Mouse (Mus musculus): ENCODE results near the gene Zbtb24. TPM values are rescaled to one million over a fixed set of nuclear protein-coding genes. Genes with fewer than 3 reads are reported as not detected.
"Not testable (repeated sequence)": the region's sequence is repeated elsewhere in the genome, so short reads cannot be mapped to it uniquely, and the experiment has no call there.

Gene Zbtb24
- polyA plus RNA-seq, 1 experiment from 2014 or later, result 20.1 TPM

DNA sequence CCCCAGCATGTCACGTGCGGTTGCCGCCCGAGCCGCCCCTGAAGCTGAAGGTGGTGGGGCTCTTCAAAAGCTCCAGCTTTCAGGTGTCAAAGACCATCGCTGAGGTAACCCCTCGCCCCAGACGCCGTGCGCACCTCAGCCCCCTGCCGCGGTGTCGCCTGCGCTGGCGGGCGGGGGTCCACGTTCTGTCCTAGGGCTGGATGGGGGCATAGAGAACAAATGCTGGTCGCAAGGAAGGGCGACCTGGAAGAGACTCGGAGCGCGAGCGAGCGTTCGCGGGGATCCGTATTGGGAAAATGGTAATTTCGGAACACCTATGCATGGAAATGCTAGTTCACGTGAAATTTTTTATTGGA, 40.3 kb downstream of the Zbtb24 start:
- WGBS, result under 1% methylated on average over 29 of the region's 29 CpGs
- peak overlapping the region; percentile 38; the same call in 1 of the 2 replicates for H3K9ac ChIP-seq (ENCODE audit: low read depth, low read length)
- DNase-seq (ENCODE audit: low spot score), result no peak
- H3K4me2 ChIP-seq (replicated peaks; ENCODE audit: low read depth, low read length), result peak overlapping the region; percentile 68
- no peaks in the 10 kb centered on the region for H3K36me3 ChIP-seq (ENCODE audit: control insufficient read depth, insufficient read depth, low read length)
- no peaks in the 10 kb centered on the region for H3K9me3 ChIP-seq (ENCODE audit: control insufficient read depth, low read length)
- H3K27me3 ChIP-seq (ENCODE audit: control insufficient read depth, insufficient read depth, low read length), result no peaks in the 10 kb centered on the region
- ATAC-seq (ENCODE audit: low FRiP score), result peak; percentile 68
- H3K27ac ChIP-seq (ENCODE audit: low read depth, low read length), result no peak overlapping the region
- H3K4me1 ChIP-seq (replicated peaks; ENCODE audit: control insufficient read depth, insufficient read depth, low read length), result 0 out of 2 replicates have a peak, but pooled peaks cover 2% of the 10 kb centered on the region
- peak overlapping the region; percentile 56 for H3K4me3 ChIP-seq (ENCODE audit: low read depth, low read length)

DNA sequence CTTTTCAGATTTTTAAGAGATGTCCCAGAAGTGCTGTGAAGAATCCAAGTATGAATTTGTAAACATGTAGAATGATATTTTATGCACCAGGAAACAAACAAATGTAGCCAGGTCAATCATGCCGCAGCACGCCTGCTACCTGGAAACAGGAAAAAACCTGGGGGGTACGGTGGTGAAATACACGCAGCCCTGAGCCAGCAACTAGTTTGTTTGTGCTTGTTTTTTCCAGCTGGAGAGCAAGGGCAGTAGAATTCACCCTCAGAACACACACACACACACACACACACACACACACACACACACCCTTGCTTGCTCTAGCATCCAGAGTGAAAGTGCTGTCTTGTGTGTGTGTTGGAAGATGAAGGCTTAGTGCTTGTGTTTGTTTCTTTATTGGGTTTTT, 40.9 kb downstream of the Zbtb24 start:
- H3K4me3 ChIP-seq (ENCODE audit: low read depth, low read length), result no peak overlapping the region
- WGBS, result 59% methylated on average over 4 of the region's 4 CpGs
- 0 out of 2 replicates have a peak, but pooled peaks cover 2% of the 10 kb centered on the region for H3K4me1 ChIP-seq (replicated peaks; ENCODE audit: control insufficient read depth, insufficient read depth, low read length)
- no peak for DNase-seq (ENCODE audit: low spot score)
- no peak overlapping the region for H3K4me2 ChIP-seq (replicated peaks; ENCODE audit: low read depth, low read length)
- no peak for ATAC-seq (ENCODE audit: low FRiP score)
- no peaks in the 10 kb centered on the region for H3K36me3 ChIP-seq (ENCODE audit: control insufficient read depth, insufficient read depth, low read length)
- no peak overlapping the region for H3K9ac ChIP-seq (ENCODE audit: low read depth, low read length)
- H3K9me3 ChIP-seq (ENCODE audit: control insufficient read depth, low read length), result no peaks in the 10 kb centered on the region
- no peaks in the 10 kb centered on the region for H3K27me3 ChIP-seq (ENCODE audit: control insufficient read depth, insufficient read depth, low read length)
- H3K27ac ChIP-seq (ENCODE audit: low read depth, low read length), result no peak overlapping the region

DNA sequence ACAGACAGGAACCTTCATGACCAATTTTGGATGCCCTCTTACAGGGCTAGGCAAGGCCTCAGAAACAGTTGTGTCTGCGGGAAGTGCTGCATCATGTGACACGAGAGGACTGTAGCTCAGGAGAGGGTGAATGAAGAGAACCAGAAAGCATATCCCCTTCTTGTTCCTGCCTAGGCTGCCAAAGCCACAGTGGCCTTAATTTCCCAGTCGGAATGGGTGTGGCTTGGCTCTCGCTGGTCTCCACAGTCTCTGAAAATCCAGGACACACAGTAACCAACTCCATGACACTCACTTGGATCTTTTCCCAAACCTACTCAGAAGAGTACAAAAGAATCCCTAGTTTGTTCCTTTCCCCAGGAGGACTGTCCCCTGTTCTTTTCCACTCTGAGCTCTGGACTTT, 50.8 kb downstream of the Zbtb24 start:
- Histone ChIP-seq H3K4me3 (ENCODE audit: low read depth, low read length) (no peak overlapping the region), H3K9ac (ENCODE audit: low read depth, low read length) (no peak overlapping the region), H3K36me3 (ENCODE audit: control insufficient read depth, insufficient read depth, low read length) (no peaks in the 10 kb centered on the region), H3K4me1 (replicated peaks; ENCODE audit: control insufficient read depth, insufficient read depth, low read length) (no peaks in the 10 kb centered on the region), H3K27ac (ENCODE audit: low read depth, low read length) (no peak overlapping the region), H3K9me3 (ENCODE audit: control insufficient read depth, low read length) (no peaks in the 10 kb centered on the region), H3K4me2 (replicated peaks; ENCODE audit: low read depth, low read length) (no peak overlapping the region), H3K27me3 (ENCODE audit: control insufficient read depth, insufficient read depth, low read length) (no peaks in the 10 kb centered on the region)
- ATAC-seq (ENCODE audit: low FRiP score) (no peak), DNase-seq (ENCODE audit: low spot score) (no peak)
- 72% methylated on average over 4 of the region's 4 CpGs for WGBS

DNA sequence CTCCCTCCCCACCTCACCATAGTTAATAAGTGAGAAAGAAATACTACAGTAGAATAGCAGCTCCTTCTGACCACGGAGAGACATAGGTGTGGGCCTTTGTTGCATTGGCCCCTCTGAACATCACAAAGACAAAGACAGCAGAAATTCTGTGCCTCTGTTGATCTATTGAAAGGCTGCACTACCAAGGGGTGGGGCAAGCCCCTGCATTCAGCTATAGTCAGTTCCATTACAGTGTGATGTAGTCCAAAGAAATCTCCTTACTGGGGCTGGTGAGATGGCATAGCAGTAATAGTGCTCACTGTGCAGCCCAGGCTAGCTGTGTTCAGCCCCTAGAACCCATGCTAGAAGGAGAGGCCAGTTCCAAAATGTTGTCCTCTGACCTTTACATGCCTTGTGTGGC, 54.8 kb downstream of the Zbtb24 start:
- Histone ChIP-seq H3K9me3 (ENCODE audit: control insufficient read depth, low read length) (no peaks in the 10 kb centered on the region), H3K27ac (ENCODE audit: low read depth, low read length) (no peak overlapping the region), H3K4me2 (replicated peaks; ENCODE audit: low read depth, low read length) (no peak overlapping the region), H3K4me1 (replicated peaks; ENCODE audit: control insufficient read depth, insufficient read depth, low read length) (no peaks in the 10 kb centered on the region), H3K4me3 (ENCODE audit: low read depth, low read length) (no peak overlapping the region), H3K9ac (ENCODE audit: low read depth, low read length) (no peak overlapping the region), H3K36me3 (ENCODE audit: control insufficient read depth, insufficient read depth, low read length) (no peaks in the 10 kb centered on the region), H3K27me3 (ENCODE audit: control insufficient read depth, insufficient read depth, low read length) (no peaks in the 10 kb centered on the region)
- DNase-seq (ENCODE audit: low spot score) (no peak), ATAC-seq (ENCODE audit: low FRiP score) (peak; percentile 17; the same call in 1 of the 2 replicates)
- 100% methylated on average over 1 of the region's 1 CpGs for WGBS

DNA sequence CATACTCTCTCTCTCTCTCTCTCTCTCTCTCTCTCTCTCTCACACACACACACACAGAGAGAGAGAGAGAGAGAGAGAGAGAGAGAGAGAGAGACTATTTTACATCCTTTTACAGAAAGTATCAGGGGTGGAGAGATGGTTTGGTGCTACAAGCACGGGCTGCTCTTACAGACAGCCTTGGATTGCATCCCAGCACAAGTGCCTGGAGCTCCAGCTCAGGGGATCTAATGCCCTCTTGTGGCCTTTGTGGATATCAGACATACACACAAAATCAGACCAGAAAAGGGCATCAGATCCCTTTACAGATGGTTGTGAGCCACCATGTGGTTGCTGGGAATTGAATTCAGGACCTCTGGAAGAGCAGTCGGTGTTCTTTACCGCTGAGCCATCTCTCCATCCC, 55.3 kb downstream of the Zbtb24 start:
- WGBS, result 6% methylated on average over 3 of the region's 3 CpGs
- H3K4me3 ChIP-seq (ENCODE audit: low read depth, low read length); H3K27me3 ChIP-seq (ENCODE audit: control insufficient read depth, insufficient read depth, low read length); H3K4me2 ChIP-seq (replicated peaks; ENCODE audit: low read depth, low read length); H3K9me3 ChIP-seq (ENCODE audit: control insufficient read depth, low read length); H3K9ac ChIP-seq (ENCODE audit: low read depth, low read length); H3K36me3 ChIP-seq (ENCODE audit: control insufficient read depth, insufficient read depth, low read length); H3K27ac ChIP-seq (ENCODE audit: low read depth, low read length); H3K4me1 ChIP-seq (replicated peaks; ENCODE audit: control insufficient read depth, insufficient read depth, low read length): not testable (repeated sequence)
- ATAC-seq (ENCODE audit: low FRiP score) (0 out of 2 replicates have a peak, but pooled peaks have one; percentile 40), DNase-seq (ENCODE audit: low spot score) (peak; percentile 79)

DNA sequence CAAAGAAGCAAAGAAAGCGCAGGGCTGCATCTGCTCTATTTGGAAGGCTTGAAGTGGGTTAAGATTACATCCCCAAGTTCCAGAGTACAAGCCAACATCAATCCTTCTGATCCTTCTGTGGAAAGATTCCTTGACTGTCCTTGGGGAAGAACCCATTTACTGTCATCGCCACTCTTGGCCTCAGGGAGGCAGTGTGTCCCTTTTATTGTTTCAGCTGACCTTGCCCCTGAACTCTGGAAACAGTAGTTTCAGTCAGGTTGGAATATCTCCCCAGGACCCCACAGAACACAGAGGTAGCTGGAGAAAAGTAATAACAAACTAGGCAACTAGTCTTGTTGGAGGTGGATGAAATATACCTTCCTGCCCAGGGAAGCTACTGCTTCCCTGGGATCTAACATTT, 59.0 kb downstream of the Zbtb24 start:
- Histone ChIP-seq H3K4me3 (ENCODE audit: low read depth, low read length) (no peak overlapping the region), H3K36me3 (ENCODE audit: control insufficient read depth, insufficient read depth, low read length) (no peaks in the 10 kb centered on the region), H3K9ac (ENCODE audit: low read depth, low read length) (no peak overlapping the region), H3K4me2 (replicated peaks; ENCODE audit: low read depth, low read length) (no peak overlapping the region), H3K9me3 (ENCODE audit: control insufficient read depth, low read length) (no peaks in the 10 kb centered on the region), H3K27ac (ENCODE audit: low read depth, low read length) (no peak overlapping the region), H3K4me1 (replicated peaks; ENCODE audit: control insufficient read depth, insufficient read depth, low read length) (no peaks in the 10 kb centered on the region), H3K27me3 (ENCODE audit: control insufficient read depth, insufficient read depth, low read length) (no peaks in the 10 kb centered on the region)
- WGBS, result 40% methylated on average over 2 of the region's 2 CpGs
- no peak for ATAC-seq (ENCODE audit: low FRiP score)
- peak; percentile 33 for DNase-seq (ENCODE audit: low spot score)

DNA sequence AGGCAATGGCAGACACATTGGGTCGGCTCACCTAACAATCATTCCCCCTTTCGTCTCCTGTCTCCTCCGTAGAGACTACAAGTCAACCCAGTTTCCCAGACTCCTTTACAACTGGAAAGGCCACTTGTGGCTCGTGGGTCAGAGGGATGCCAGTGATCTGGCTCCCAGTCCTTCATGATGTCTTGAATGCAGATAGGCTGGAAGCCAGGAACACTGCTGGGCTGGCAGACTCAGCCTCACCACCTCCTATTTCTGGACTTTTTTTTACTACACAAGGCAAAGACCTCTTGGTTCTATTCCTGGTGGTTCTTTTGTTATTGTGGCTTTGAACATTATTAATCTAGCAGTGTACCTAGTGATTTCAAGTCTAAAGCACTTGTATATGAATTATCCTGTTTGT, 64.1 kb downstream of the Zbtb24 start:
- H3K4me2 ChIP-seq (replicated peaks; ENCODE audit: low read depth, low read length), result no peak overlapping the region
- DNase-seq (ENCODE audit: low spot score) (no peak), ATAC-seq (ENCODE audit: low FRiP score) (no peak)
- H3K27me3 ChIP-seq (ENCODE audit: control insufficient read depth, insufficient read depth, low read length), result no peaks in the 10 kb centered on the region
- no peaks in the 10 kb centered on the region for H3K9me3 ChIP-seq (ENCODE audit: control insufficient read depth, low read length)
- H3K4me1 ChIP-seq (replicated peaks; ENCODE audit: control insufficient read depth, insufficient read depth, low read length), result no peaks in the 10 kb centered on the region
- H3K27ac ChIP-seq (ENCODE audit: low read depth, low read length), result no peak overlapping the region
- WGBS, result 75% methylated on average over 4 of the region's 4 CpGs
- H3K9ac ChIP-seq (ENCODE audit: low read depth, low read length), result no peak overlapping the region
- no peaks in the 10 kb centered on the region for H3K36me3 ChIP-seq (ENCODE audit: control insufficient read depth, insufficient read depth, low read length)
- no peak overlapping the region for H3K4me3 ChIP-seq (ENCODE audit: low read depth, low read length)

DNA sequence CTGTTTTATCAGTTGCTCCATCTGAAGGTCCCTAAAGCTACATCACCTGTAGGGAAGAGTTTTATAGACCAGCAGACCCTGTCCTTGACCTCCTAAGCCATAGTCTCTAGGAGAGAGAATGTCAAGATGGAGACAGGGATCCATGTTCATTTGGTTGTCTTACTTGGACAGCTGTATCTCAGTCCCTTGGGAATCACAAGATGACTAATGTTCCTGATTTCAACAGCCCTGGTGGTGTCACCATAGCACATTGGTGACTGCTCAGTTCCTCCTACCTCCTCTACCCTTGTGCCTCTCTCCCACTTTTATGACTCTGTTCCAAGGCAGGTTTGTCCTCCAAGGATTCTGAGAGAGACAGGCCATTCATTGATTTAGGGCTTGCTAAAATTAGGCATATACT, 64.7 kb downstream of the Zbtb24 start:
- Histone ChIP-seq H3K4me1 (replicated peaks; ENCODE audit: control insufficient read depth, insufficient read depth, low read length) (no peaks in the 10 kb centered on the region), H3K9ac (ENCODE audit: low read depth, low read length) (no peak overlapping the region), H3K4me2 (replicated peaks; ENCODE audit: low read depth, low read length) (no peak overlapping the region), H3K36me3 (ENCODE audit: control insufficient read depth, insufficient read depth, low read length) (no peaks in the 10 kb centered on the region), H3K27me3 (ENCODE audit: control insufficient read depth, insufficient read depth, low read length) (no peaks in the 10 kb centered on the region), H3K9me3 (ENCODE audit: control insufficient read depth, low read length) (no peaks in the 10 kb centered on the region), H3K27ac (ENCODE audit: low read depth, low read length) (no peak overlapping the region), H3K4me3 (ENCODE audit: low read depth, low read length) (no peak overlapping the region)
- DNase-seq (ENCODE audit: low spot score) (no peak), ATAC-seq (ENCODE audit: low FRiP score) (no peak)
